ENCODE assay signal across 24 mouse cellular contexts in the genomic region with DNA sequence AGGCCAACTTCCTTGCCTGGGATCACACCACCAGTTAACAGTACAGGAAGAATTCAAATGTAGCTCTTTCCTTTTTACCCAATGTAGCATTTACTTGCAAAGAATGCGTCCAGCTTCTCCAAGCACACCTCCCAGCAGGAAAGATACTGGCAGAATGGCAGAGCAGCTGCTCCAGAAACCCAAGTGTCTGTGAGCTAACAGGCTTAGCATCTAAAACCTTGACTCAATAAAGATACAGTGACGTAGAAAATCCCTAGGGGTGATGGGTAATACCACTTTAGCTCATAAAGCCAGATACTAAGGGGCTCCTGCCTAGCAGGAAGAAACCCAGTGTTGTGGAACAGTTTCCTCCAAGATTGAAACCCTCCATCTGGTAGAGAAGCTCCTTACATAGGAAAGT.
"Had no signal": no experiment of that assay in that cellular context is flagged by ENCODE, and none has a peak within 500 bp of the region (broad histone marks: within the 10 kb centered on the region; RNA-seq: fewer than 3 reads in every experiment).

No protein-coding gene starts in this region.

- H3K9ac ChIP-seq: forebrain, postnatal 0 days; heart, embryonic 13.5 days; heart, embryonic 15.5 days; hindbrain, embryonic 13.5 days; kidney, embryonic 15.5 days; limb, embryonic 13.5 days; limb, embryonic 15.5 days had no signal

- H3K9me3 ChIP-seq: heart, embryonic 13.5 days; heart, embryonic 15.5 days; hindbrain, embryonic 13.5 days; kidney, embryonic 15.5 days; limb, embryonic 13.5 days; limb, embryonic 15.5 days had no signal

- H3K4me1 ChIP-seq: hindbrain, embryonic 13.5 days; limb, embryonic 13.5 days; limb, embryonic 15.5 days had no signal

- H3K27ac ChIP-seq: heart, adult 2 months; heart, embryonic 13.5 days; heart, embryonic 15.5 days; hindbrain, embryonic 13.5 days; kidney, embryonic 15.5 days; kidney, postnatal 0 days; limb, embryonic 13.5 days; limb, embryonic 15.5 days had no signal

- DNase-seq: forebrain, postnatal 0 days; gastrocnemius, postnatal 14 days; gastrocnemius, postnatal 36 days; heart, adult 2 months; heart, postnatal 14 days; heart, postnatal 36 days; kidney, adult 11 months; kidney, adult 2 months; kidney, adult 9 months; kidney, postnatal 14 days; kidney, postnatal 36 days; layer of hippocampus, adult 9-11 months; layer of hippocampus, postnatal 36 days; left cerebral cortex, postnatal 4 days had no signal

- H3K4me3 ChIP-seq: heart, adult 2 months; heart, embryonic 13.5 days; heart, embryonic 15.5 days; hindbrain, embryonic 13.5 days; kidney, embryonic 15.5 days; limb, embryonic 13.5 days; limb, embryonic 15.5 days had no signal

- H3K4me2 ChIP-seq: heart, embryonic 11.5 days; heart, embryonic 13.5 days; heart, embryonic 15.5 days; hindbrain, embryonic 13.5 days; kidney, embryonic 15.5 days; limb, embryonic 13.5 days; limb, embryonic 15.5 days had no signal

- H3K27me3 ChIP-seq: heart, embryonic 13.5 days; heart, embryonic 15.5 days; hindbrain, embryonic 13.5 days; kidney, embryonic 15.5 days; limb, embryonic 13.5 days; limb, embryonic 15.5 days had no signal

- ATAC-seq: forebrain, postnatal 0 days; hindbrain, embryonic 16.5 days; intestine, embryonic 16.5 days had no signal
